Mouse (Mus musculus): ENCODE data around the gene Abcb8.

- TF ChIP-seq CTCF (IDR thresholded peaks at IDR 0.05; ENCODE audit: low read depth, low read length): no peak
- TF ChIP-seq POLR2A (IDR thresholded peaks at IDR 0.05; ENCODE audit: extremely low read depth, insufficient read depth, low read length): no peak
Observed at GRCm38 (mm10) chr5:24400911-24401605, 7.6 kb downstream of the Abcb8 start.

Data from liver, adult 2 months (tissue).